Mouse (Mus musculus) cerebellum, adult 2 months (tissue): ENCODE measurements around the gene Rap2a.

Experiments
- CTCF ChIP-seq: fragments of 200-500 bp; IDR thresholded peaks from 2 replicates; pipeline ENCODE4 v1.5.1; 2011; ENCODE audit warnings: low read depth, mild to moderate bottlenecking, control low read depth, low read length, moderate library complexity, borderline replicate concordance; ENCODE audit not compliant: insufficient read depth
- POLR2A ChIP-seq: fragments of 200-500 bp; IDR thresholded peaks from 2 replicates; pipeline ENCODE4 v1.6.1; 2011; ENCODE audit warnings: low read length, control low read depth, borderline replicate concordance; ENCODE audit not compliant: insufficient read depth

DNA sequence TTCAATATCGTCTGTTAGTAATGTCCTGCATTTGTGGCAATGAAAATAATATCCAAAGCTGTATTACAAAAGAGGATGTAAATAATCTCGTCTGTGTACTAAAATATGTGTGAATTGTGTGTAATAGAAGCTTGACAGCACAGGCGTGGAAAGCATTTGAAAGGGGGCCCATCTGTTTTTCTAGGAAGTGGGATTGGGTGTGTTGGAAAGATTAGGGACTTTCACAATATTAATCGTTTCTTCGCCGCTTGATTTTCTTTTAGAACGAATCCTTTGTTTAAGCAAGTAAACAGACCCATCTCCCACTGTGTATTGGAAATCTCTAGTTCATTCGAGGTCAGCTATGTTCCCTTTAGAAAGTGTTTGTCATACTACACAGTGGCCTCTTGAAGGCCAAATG is 64.2 kb downstream of the Rap2a start:
- TF ChIP-seq POLR2A (no peak), CTCF (no peak)
